Mouse (Mus musculus) adrenal gland, postnatal 25 days (tissue): Measurements from ENCODE around the gene Simc1. TPM values are rescaled to one million over a fixed set of nuclear protein-coding genes. Genes with fewer than 3 reads are reported as not detected.
"Not testable (repeated sequence)": the region's sequence is repeated elsewhere in the genome, so short reads cannot be mapped to it uniquely, and the experiment has no call there.

Experiments
- DNase-seq: peaks from one replicate; pipeline ENCODE4 v3.0.0; 2021; ENCODE audit warnings: mixed read lengths
- long read RNA-seq: library from polyadenylated mRNA; stranded (forward); transcript quantifications from one replicate; pipeline ENCODE4 v2.0.0, GENCODE M21; 2021
- total RNA-seq: library from RNA; stranded (reverse); gene quantifications from 2 replicates; pipeline ENCODE4 v1.2.3, GENCODE M21; 2021

Gene Simc1
- total RNA-seq: 12.8 and 19.2 TPM in 2 replicates
- long read RNA-seq, full-length matches to known transcripts: 1 of 4 reads
- long read RNA-seq, partial matches to known transcripts: 3 of 4 reads
- long read RNA-seq, other reads (novel, unspliced or antisense): 0 of 4 reads

GRCm38 (mm10) chr13:54503604-54504521 lies at the start of gene Simc1:
TSS of gene Simc1 (plus strand) at chr13:54503779.
- peak; percentile 90 for DNase-seq

GRCm38 (mm10) chr13:54457062-54457461 lies 46.5 kb upstream of the Simc1 start:
- DNase-seq: peak; percentile 10

- no peak for DNase-seq
Measured at GRCm38 (mm10) chr13:54459282-54459681, 44.3 kb upstream of the Simc1 start.

GRCm38 (mm10) chr13:54468098-54469011 lies 35.2 kb upstream of the Simc1 start, which contains the start of gene Thoc3:
TSS of gene Thoc3 (minus strand) at chr13:54468849.
- peak; percentile 92 for DNase-seq

GRCm38 (mm10) chr13:54469012-54469354 lies 34.6 kb upstream of the Simc1 start:
- no peak for DNase-seq

GRCm38 (mm10) chr13:54471967-54472366 lies 31.6 kb upstream of the Simc1 start:
- DNase-seq: no peak

GRCm38 (mm10) chr13:54474996-54475395 lies 28.6 kb upstream of the Simc1 start:
- peak; percentile 9 for DNase-seq

- DNase-seq: no peak
Measured at GRCm38 (mm10) chr13:54475702-54476101, 27.9 kb upstream of the Simc1 start.

GRCm38 (mm10) chr13:54479286-54479685 lies 24.3 kb upstream of the Simc1 start:
- DNase-seq: no peak

- DNase-seq: no peak
Measured at GRCm38 (mm10) chr13:54481498-54481897, 22.1 kb upstream of the Simc1 start.

GRCm38 (mm10) chr13:54490411-54490810 lies 13.2 kb upstream of the Simc1 start:
- no peak for DNase-seq

- no peak for DNase-seq
Measured at GRCm38 (mm10) chr13:54491381-54491780, 12.2 kb upstream of the Simc1 start.

GRCm38 (mm10) chr13:54499551-54499950 lies 4.0 kb upstream of the Simc1 start:
- DNase-seq: not testable (repeated sequence)

GRCm38 (mm10) chr13:54501352-54501751 lies 2.2 kb upstream of the Simc1 start:
- no peak for DNase-seq

GRCm38 (mm10) chr13:54501957-54502690 lies 1.5 kb upstream of the Simc1 start:
- DNase-seq: no peak

- DNase-seq: no peak
Measured at GRCm38 (mm10) chr13:54503278-54503603, 338 bp upstream of the Simc1 start.

- DNase-seq: no peak
Measured at GRCm38 (mm10) chr13:54504611-54505260, 1.2 kb downstream of the Simc1 start.

GRCm38 (mm10) chr13:54505920-54506319 lies 2.3 kb downstream of the Simc1 start:
- no peak for DNase-seq

GRCm38 (mm10) chr13:54520221-54520620 lies 16.6 kb downstream of the Simc1 start:
- DNase-seq: peak; percentile 37

- no peak for DNase-seq
Measured at GRCm38 (mm10) chr13:54521181-54521580, 17.6 kb downstream of the Simc1 start.

GRCm38 (mm10) chr13:54527140-54527539 lies 23.6 kb downstream of the Simc1 start:
- DNase-seq: peak; percentile 51

GRCm38 (mm10) chr13:54532134-54532533 lies 28.6 kb downstream of the Simc1 start:
- no peak for DNase-seq
